Comparison of ENCODE assay signal across 19 mouse cellular contexts in the genomic region with DNA sequence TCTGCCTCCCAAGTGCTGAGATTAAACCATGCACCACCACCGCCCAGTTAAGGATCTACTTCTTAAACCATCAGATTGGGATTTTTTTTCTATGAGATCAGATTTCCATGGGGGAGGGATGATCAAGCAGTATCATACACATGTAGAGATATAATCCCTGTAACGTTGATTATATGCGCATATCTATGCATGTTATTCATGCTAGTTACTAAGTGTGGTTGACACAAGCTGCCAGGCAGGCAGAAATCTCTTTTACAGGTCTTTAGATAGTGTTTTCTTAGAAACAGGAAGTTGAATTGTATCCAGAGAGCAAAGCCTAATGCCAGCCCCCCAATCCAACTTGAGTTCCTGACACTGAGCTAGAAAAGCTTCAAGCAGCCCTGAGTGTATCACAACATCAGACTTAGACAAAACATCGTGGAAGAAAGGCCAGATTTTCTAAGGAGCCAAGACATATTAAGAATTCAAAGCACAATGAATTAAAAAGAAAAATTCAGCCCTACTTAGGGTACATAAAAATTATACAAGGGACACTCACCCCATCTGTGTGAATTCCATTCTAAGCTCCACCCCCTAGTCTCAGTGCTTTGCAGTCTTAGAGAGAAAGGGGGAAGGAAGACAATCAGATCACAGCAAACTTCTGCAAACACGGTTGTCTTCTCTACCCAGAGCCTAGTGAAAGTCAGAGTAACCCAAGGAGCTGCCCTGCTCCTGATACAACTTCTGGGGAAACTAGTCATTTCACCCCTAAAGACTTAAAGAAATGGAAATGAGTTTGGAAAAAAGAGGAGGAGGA. TPM values are rescaled to one million over a fixed set of nuclear protein-coding genes. Genes with fewer than 3 reads are reported as not detected.
DNase-seq lines count a peak whose midpoint lies in the region; ATAC-seq and TF ChIP-seq lines count a peak whose summit lies in the region.
"Had no signal": no experiment of that assay in that cellular context is flagged by ENCODE, and none has a peak within 500 bp of the region (broad histone marks: within the 10 kb centered on the region; RNA-seq: fewer than 3 reads in every experiment).

No protein-coding gene starts in this region.

- H3K9ac ChIP-seq in forebrain, postnatal 0 days: no peak overlapping the region
- H3K9ac ChIP-seq in forebrain, embryonic 15.5 days (replicated peaks): no peak overlapping the region
- H3K9ac ChIP-seq in MEL (ENCODE audit: control insufficient read depth, low read depth, low read length, poor library complexity, severe bottlenecking): no peak overlapping the region
- H3K9ac ChIP-seq: embryonic facial prominence, embryonic 13.5 days; forebrain, embryonic 13.5 days; heart, embryonic 12.5 days; hindbrain, embryonic 15.5 days had no signal

- no peak overlapping the region for H3K4me3 ChIP-seq in forebrain, postnatal 0 days (ENCODE audit: low read depth, low read length)
- H3K4me3 ChIP-seq in forebrain, embryonic 15.5 days: no peak overlapping the region
- H3K4me3 ChIP-seq in MEL (ENCODE audit: control insufficient read depth in 1 of 2, insufficient read depth in 1 of 2, low read depth in 2 of 2, low read length in 2 of 2): no peak overlapping the region
- H3K4me3 ChIP-seq: embryonic facial prominence, embryonic 13.5 days; forebrain, embryonic 13.5 days; heart, embryonic 12.5 days; hindbrain, embryonic 15.5 days had no signal

- no peaks in the 10 kb centered on the region for H3K79me2 ChIP-seq in MEL (ENCODE audit: control insufficient read depth, insufficient read depth, low read length, poor library complexity)

- peak; percentile 34 to 38; a peak in 2 of 4 replicates for TF ChIP-seq EP300 in MEL (IDR thresholded peaks at IDR 0.05; ENCODE audit: low read depth in 1 of 2, low read length in 2 of 2)

- DNase-seq in forebrain, postnatal 0 days: no peak
- DNase-seq in MEL (ENCODE audit: low read depth, low spot score): peak; percentile 77
- DNase-seq in splenic B cell, adult 2 months (ENCODE audit: low read depth, low spot score): peak; percentile 27
- DNase-seq in cerebellum, postnatal 10 days: no peak
- DNase-seq in spleen, postnatal 14 days (ENCODE audit: low spot score in 2 of 2): no peak
- DNase-seq: adrenal gland, postnatal 10 days; cerebellum, adult 11 months; cerebellum, adult 8-10 months; cerebellum, postnatal 25 days; gastrocnemius, postnatal 14 days; kidney, adult 11 months had no signal

- TF ChIP-seq CTCF in forebrain, postnatal 0 days (IDR thresholded peaks at IDR 0.05; ENCODE audit: low read depth): no peak
- TF ChIP-seq CTCF in MEL (IDR thresholded peaks at IDR 0.05 in 2 of 3, conservative IDR thresholded peaks at IDR 0.05 in 1 of 3; ENCODE audit: control insufficient read depth in 1 of 3, insufficient read depth in 1 of 3, low read depth in 2 of 3, low read length in 3 of 3, poor library complexity in 1 of 3, severe bottlenecking in 1 of 3): no peak

- H3K36me3 ChIP-seq in forebrain, postnatal 0 days (ENCODE audit: insufficient read depth): no peaks in the 10 kb centered on the region
- no peaks in the 10 kb centered on the region for H3K36me3 ChIP-seq in forebrain, embryonic 15.5 days
- H3K36me3 ChIP-seq in MEL (ENCODE audit: control insufficient read depth in 1 of 2, insufficient read depth in 2 of 2, low read length in 2 of 2): peaks cover 0 to 13% of the 10 kb centered on the region in 2 experiments; a peak in 2 of 4 replicates
- 0 out of 2 replicates have a peak, but pooled peaks cover 2% of the 10 kb centered on the region for H3K36me3 ChIP-seq in splenic B cell, adult 2 months (ENCODE audit: control insufficient read depth, insufficient read depth, low read length, poor library complexity, severe bottlenecking)
- H3K36me3 ChIP-seq: embryonic facial prominence, embryonic 13.5 days; hindbrain, embryonic 15.5 days had no signal

- no peaks in the 10 kb centered on the region for H3K27me3 ChIP-seq in forebrain, postnatal 0 days (ENCODE audit: insufficient read depth, low read length)
- no peaks in the 10 kb centered on the region for H3K27me3 ChIP-seq in forebrain, embryonic 15.5 days
- no peaks in the 10 kb centered on the region for H3K27me3 ChIP-seq in MEL (ENCODE audit: control insufficient read depth in 1 of 2, insufficient read depth in 2 of 2, low read length in 2 of 2)
- no peaks in the 10 kb centered on the region for H3K27me3 ChIP-seq in splenic B cell, adult 2 months (ENCODE audit: control insufficient read depth, insufficient read depth, low read length, poor library complexity, severe bottlenecking)
- H3K27me3 ChIP-seq: forebrain, embryonic 13.5 days; heart, embryonic 12.5 days; hindbrain, embryonic 15.5 days; Patski had no signal

- no peak overlapping the region for H3K27ac ChIP-seq in forebrain, postnatal 0 days (ENCODE audit: low read depth, low read length)
- no peak overlapping the region for H3K27ac ChIP-seq in forebrain, embryonic 15.5 days (replicated peaks)
- H3K27ac ChIP-seq in MEL (ENCODE audit: control insufficient read depth, low read depth, low read length): no peak overlapping the region
- H3K27ac ChIP-seq: embryonic facial prominence, embryonic 13.5 days; forebrain, embryonic 13.5 days; hindbrain, embryonic 15.5 days had no signal

- no peaks in the 10 kb centered on the region for H3K9me3 ChIP-seq in forebrain, postnatal 0 days (ENCODE audit: low read length)
- no peaks in the 10 kb centered on the region for H3K9me3 ChIP-seq in forebrain, embryonic 15.5 days
- H3K9me3 ChIP-seq in MEL (replicated peaks; ENCODE audit: insufficient read depth, low read length): no peaks in the 10 kb centered on the region
- H3K9me3 ChIP-seq: embryonic facial prominence, embryonic 13.5 days; forebrain, embryonic 13.5 days; heart, embryonic 12.5 days; hindbrain, embryonic 15.5 days had no signal

- peak; percentile 32; the same call in 1 of the 2 replicates for ATAC-seq in forebrain, postnatal 0 days
- no peak for ATAC-seq in forebrain, embryonic 15.5 days (replicated peaks)
- peak; percentile 61 for ATAC-seq in granulocyte monocyte progenitor cell, adult 5-6 weeks (replicated peaks; ENCODE audit: poor library complexity, severe bottlenecking)
- no peak; the same call in 1 of the 2 replicates for ATAC-seq in megakaryocyte progenitor cell, adult 5-6 weeks (replicated peaks; ENCODE audit: poor library complexity)
- ATAC-seq: forebrain, embryonic 13.5 days; Patski had no signal

- no peak for TF ChIP-seq RAD21 in MEL (IDR thresholded peaks at IDR 0.05; ENCODE audit: low read depth, low read length)

- H3K4me2 ChIP-seq in forebrain, postnatal 0 days (ENCODE audit: low read depth): no peak overlapping the region
- H3K4me2 ChIP-seq in forebrain, embryonic 15.5 days (replicated peaks): no peak overlapping the region
- H3K4me2 ChIP-seq: embryonic facial prominence, embryonic 13.5 days; forebrain, embryonic 13.5 days; heart, embryonic 12.5 days; hindbrain, embryonic 15.5 days had no signal

- no peaks in the 10 kb centered on the region for H3K4me1 ChIP-seq in forebrain, postnatal 0 days (ENCODE audit: insufficient read depth)
- no peaks in the 10 kb centered on the region for H3K4me1 ChIP-seq in forebrain, embryonic 15.5 days
- H3K4me1 ChIP-seq in MEL (ENCODE audit: control insufficient read depth in 1 of 2, insufficient read depth in 2 of 2, low read length in 2 of 2): peaks cover 2 to 16% of the 10 kb centered on the region in 2 experiments
- H3K4me1 ChIP-seq: forebrain, embryonic 13.5 days; hindbrain, embryonic 15.5 days had no signal

- no peak for TF ChIP-seq POLR2A in MEL (IDR thresholded peaks at IDR 0.05; ENCODE audit: control insufficient read depth in 1 of 2, insufficient read depth in 1 of 2, low read depth in 1 of 2, low read length in 2 of 2, poor library complexity in 1 of 2)

- WGBS in forebrain, postnatal 0 days: 66% methylated on average over 5 of the region's 5 CpGs
- 70% methylated on average over 5 of the region's 5 CpGs for WGBS in forebrain, embryonic 15.5 days

TF ChIP-seq in MEL, 35 proteins besides CTCF, POLR2A, EP300 and RAD21:
- TF ChIP-seq NELFE (IDR thresholded peaks at IDR 0.05; ENCODE audit: low read depth, low read length): no peak
- peak; percentile 61 for TF ChIP-seq GATA1 (IDR thresholded peaks at IDR 0.05; ENCODE audit: low read depth, low read length)
- peak; percentile 75 for TF ChIP-seq RCOR1 (IDR thresholded peaks at IDR 0.05; ENCODE audit: low read depth, low read length)

RNA-seq across cellular contexts. Expression of a gene that starts 22.9 kb away (rescaled TPM):
- 6.1 and 8.4 TPM in 2 replicates for total RNA-seq in forebrain, postnatal 0 days (2014; rRNA removed)
- 4.6 and 8.0 TPM in 2 replicates for polyA plus RNA-seq in forebrain, postnatal 0 days (2015; fragmentation: Nextera tagmentation; extraction: Ambion mirVana)
- 4.2 and 5.1 TPM in 2 replicates for polyA plus RNA-seq in forebrain, embryonic 15.5 days (2015; fragmentation: Nextera tagmentation; extraction: Ambion mirVana)
- 1.5 and 2.7 TPM in 2 replicates for total RNA-seq in MEL (2012; rRNA removed)
- 1 to 10 TPM in 1 of 2 experiments, not detected in 1; 3.0 TPM for polyA plus RNA-seq in MEL (2012; ENCODE audit: insufficient read depth in 1 of 2, insufficient read length in 2 of 2, low read depth in 1 of 2, low replicate concordance in 2 of 2, missing spikeins in 1 of 2)
- total RNA-seq in granulocyte monocyte progenitor cell, adult 5-6 weeks (2014; fragmentation: Nextera tagmentation): 6.0 and 9.5 TPM in 2 replicates
- total RNA-seq in granulocyte monocyte progenitor cell, adult 5-6 weeks (2017): 15.1 and 22.6 TPM in 2 replicates
- 5.2 and 6.9 TPM in 2 replicates for total RNA-seq in megakaryocyte progenitor cell, adult 5-6 weeks (2015)
- total RNA-seq in megakaryocyte progenitor cell, adult 5-6 weeks (2017): 11.0 and 13.3 TPM in 2 replicates

Comparison
In these comparisons a context has a peak if more than half of its experiments do, and no peak if none do; other contexts are left out.
1. ATAC-seq: peak in forebrain, postnatal 0 days (single experiment) and granulocyte monocyte progenitor cell, adult 5-6 weeks (single experiment); none in forebrain, embryonic 15.5 days (single experiment) and megakaryocyte progenitor cell, adult 5-6 weeks (single experiment).
2. DNase-seq: peak in MEL (single experiment) and splenic B cell, adult 2 months (single experiment); none in forebrain, postnatal 0 days (single experiment), cerebellum, postnatal 10 days (0 of 2) and spleen, postnatal 14 days (0 of 2).